Mouse (Mus musculus) MN1 (cell line): ENCODE data around the gene Slc22a15.

ENCODE experiments used
- DNase-seq: peaks from one replicate; pipeline ENCODE4 v3.0.0-alpha.2; 2016; ENCODE audit warnings: low spot score

The Slc22a15 gene

GRCm38 (mm10) chr3:101807646-101808045, 116.6 kb downstream of the Slc22a15 start:
- DNase-seq: no peak

GRCm38 (mm10) chr3:101806941-101807340, 117.3 kb downstream of the Slc22a15 start:
- DNase-seq: no peak

GRCm38 (mm10) chr3:101806149-101806548, 118.1 kb downstream of the Slc22a15 start:
- peak; percentile 84 for DNase-seq
